Mouse (Mus musculus): ENCODE measurements around the gene Ribc1.

The Ribc1 gene

GRCm38 (mm10) chrX:152016151-152017145 lies at the start of gene Ribc1, which contains the start of gene Smc1a:
Gene Ribc1 (minus strand): TSS chrX:152016295.
Gene Smc1a (plus strand): TSS chrX:152016428.
- DNase-seq (ENCODE audit: inconsistent age in 2 of 2, low spot score in 1 of 2) = peak; percentile 93 to 96

GRCm38 (mm10) chrX:152065674-152066073 lies 49.6 kb upstream of the Ribc1 start:
- no peak for DNase-seq (ENCODE audit: inconsistent age in 2 of 2, low spot score in 1 of 2)

- no peak for DNase-seq (ENCODE audit: inconsistent age in 2 of 2, low spot score in 1 of 2)
Observed at GRCm38 (mm10) chrX:152054094-152054493, 38.0 kb upstream of the Ribc1 start.

GRCm38 (mm10) chrX:152052546-152052945 lies 36.5 kb upstream of the Ribc1 start:
- no peak for DNase-seq (ENCODE audit: inconsistent age in 2 of 2, low spot score in 1 of 2)

GRCm38 (mm10) chrX:152047230-152047629 lies 31.1 kb upstream of the Ribc1 start:
- no peak for DNase-seq (ENCODE audit: inconsistent age in 2 of 2, low spot score in 1 of 2)

GRCm38 (mm10) chrX:152039865-152040264 lies 23.8 kb upstream of the Ribc1 start:
- no peak for DNase-seq (ENCODE audit: inconsistent age in 2 of 2, low spot score in 1 of 2)

GRCm38 (mm10) chrX:152019294-152019693 lies 3.2 kb upstream of the Ribc1 start:
- no peak for DNase-seq (ENCODE audit: inconsistent age in 2 of 2, low spot score in 1 of 2)

- DNase-seq (ENCODE audit: inconsistent age in 2 of 2, low spot score in 1 of 2) = no peak
Observed at GRCm38 (mm10) chrX:152017186-152017585, 1.1 kb upstream of the Ribc1 start.

GRCm38 (mm10) chrX:152015752-152016150 lies 344 bp downstream of the Ribc1 start:
- DNase-seq (ENCODE audit: inconsistent age in 2 of 2, low spot score in 1 of 2) = no peak

- DNase-seq (ENCODE audit: inconsistent age in 2 of 2, low spot score in 1 of 2) = no peak
Observed at GRCm38 (mm10) chrX:152007863-152008262, 8.2 kb downstream of the Ribc1 start.

- no peak for DNase-seq (ENCODE audit: inconsistent age in 2 of 2, low spot score in 1 of 2)
Observed at GRCm38 (mm10) chrX:152002865-152003264, 13.2 kb downstream of the Ribc1 start.

GRCm38 (mm10) chrX:152001737-152002710 lies 14.1 kb downstream of the Ribc1 start, which contains the start of gene Hsd17b10:
Gene Hsd17b10 (plus strand): TSS chrX:152001845.
- DNase-seq (ENCODE audit: inconsistent age in 2 of 2, low spot score in 1 of 2) = peak; percentile 91 to 92

GRCm38 (mm10) chrX:152001182-152001684 lies 14.9 kb downstream of the Ribc1 start:
- no peak for DNase-seq (ENCODE audit: inconsistent age in 2 of 2, low spot score in 1 of 2)

GRCm38 (mm10) chrX:151999006-151999710 lies 16.9 kb downstream of the Ribc1 start:
- no peak for DNase-seq (ENCODE audit: inconsistent age in 2 of 2, low spot score in 1 of 2)
